Mouse (Mus musculus) CD4-positive, CD25-positive, alpha-beta regulatory T cell (primary cell): Measurements from ENCODE around the gene Vmn2r98. TPM values are rescaled to one million over a fixed set of nuclear protein-coding genes. Genes with fewer than 3 reads are reported as not detected.

Experiments
- polyA plus RNA-seq: library from polyadenylated mRNA; unstranded; fragments of 100-300 nt; shearing (Covaris generic); gene quantifications from one replicate; pipeline ENCODE4 v1.2.1, GENCODE M21; 2017

Vmn2r98 gene
- polyA plus RNA-seq: not detected

GRCm38 (mm10) chr17:19053160-19053559 is at the start of gene Vmn2r98:
Gene Vmn2r98, plus strand, starts transcription at chr17:19053460.

Other genes starting within 250 kb of the Vmn2r98 start
- gene Vmn2r97, start 139.2 kb upstream of the Vmn2r98 start, polyA plus RNA-seq: 4.5 TPM